Mouse (Mus musculus) brain, adult 2 months (tissue): ENCODE results near the gene Phc1.

Experiments
- DNase-seq: peaks from one replicate; pipeline ENCODE4 v3.0.0; 2011; ENCODE audit warnings: low read depth, low spot score

Phc1 gene

DNA sequence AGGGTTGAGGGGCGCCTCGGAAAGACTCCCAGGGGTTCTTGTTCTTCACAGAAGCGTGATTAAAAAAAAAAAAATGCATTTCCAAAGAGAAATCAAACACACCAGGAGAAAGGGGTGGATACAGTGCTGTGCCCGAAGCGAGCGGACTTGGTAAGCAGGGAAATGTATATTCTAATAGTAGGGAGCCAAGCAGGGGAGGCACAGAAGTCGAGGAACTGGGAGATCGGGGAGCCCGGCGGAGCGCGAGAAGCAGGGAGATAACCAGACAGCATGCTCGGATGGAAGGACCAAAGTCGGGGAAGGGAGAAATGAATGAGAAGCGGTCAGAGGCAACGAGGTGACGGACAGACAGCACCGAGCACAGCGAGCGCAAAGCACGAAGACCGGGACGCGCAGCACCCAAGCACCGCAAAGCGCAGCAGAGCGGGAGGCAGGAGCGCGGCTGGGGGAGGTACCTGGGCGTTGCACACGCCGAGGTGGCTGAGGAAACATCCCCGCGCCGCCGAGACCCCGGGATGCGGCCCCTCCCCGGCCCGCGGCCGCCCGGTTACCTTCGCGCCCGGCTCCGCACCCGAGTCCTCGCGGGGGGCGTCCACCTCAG lies 1.2 kb downstream of the Phc1 start:
- DNase-seq: peak; percentile 82

DNA sequence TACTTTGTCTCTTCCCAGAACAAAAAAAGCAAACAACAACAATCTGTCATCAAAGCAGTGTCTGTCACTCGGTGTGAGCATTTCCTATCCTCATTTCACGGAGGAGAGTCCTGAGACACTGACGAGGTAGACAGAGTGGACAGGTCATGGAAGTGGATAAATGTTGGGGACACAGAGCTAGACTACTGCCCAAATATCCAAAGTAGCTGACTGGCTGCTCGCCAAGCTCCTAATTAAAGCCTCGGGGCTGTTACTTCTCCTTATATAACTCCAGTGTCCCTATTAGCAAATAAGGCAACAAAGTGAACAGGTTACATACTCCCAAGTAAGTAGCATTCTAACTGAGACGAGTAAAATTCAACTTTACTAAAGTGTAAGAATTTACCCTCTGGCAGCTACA lies 2.8 kb downstream of the Phc1 start:
- no peak for DNase-seq

DNA sequence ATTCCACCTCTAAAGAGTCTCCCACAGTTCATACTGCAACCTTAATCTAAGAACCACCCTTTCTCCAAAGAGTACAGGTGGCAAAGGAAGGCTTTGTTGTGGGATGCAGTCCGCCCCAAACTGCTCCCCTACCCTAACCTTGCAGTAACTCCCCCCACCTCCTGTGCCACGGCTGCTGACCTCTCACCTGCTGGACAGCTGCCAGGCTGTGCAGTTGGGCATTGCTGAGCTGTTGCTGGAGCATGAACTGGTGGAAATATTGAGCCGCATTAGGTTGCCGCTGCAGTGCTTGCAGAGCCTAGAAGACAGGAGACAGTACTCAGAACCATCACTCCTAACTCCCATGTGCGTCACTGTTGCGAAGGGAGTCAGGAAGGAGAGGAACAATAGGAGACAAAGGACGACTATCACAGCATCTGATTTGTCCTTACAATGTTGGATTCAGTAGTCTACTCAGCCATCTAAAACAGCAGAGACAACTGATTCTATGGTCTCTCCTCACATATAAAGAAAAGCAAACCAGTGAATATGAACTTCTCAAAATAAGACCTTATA lies 5.5 kb downstream of the Phc1 start:
- peak; percentile 68 for DNase-seq

DNA sequence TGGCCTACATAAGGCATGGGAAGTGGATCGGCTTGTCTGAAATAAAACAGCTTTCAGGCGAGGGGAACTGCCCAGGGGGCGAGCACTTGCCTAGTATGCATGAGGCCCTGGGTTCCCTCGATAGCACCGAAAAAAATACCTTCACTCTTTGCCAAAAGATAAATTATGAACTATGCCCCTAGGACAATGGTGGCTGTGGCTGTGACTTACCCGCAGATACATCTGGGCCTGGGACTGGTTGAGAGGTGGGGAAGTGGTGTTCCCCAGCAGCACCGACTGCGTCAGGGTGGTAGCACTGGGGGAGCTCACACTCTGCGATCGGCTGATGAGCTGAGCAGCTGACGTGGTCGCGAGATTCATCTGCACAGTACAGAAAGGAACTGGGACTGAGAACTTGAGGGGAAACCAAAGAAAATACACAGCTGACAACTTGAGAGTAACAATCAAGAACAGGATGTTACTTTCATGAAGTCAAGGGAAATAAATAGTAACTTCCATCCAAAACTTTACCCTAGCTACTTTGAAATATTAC lies 7.2 kb downstream of the Phc1 start:
- DNase-seq: no peak

DNA sequence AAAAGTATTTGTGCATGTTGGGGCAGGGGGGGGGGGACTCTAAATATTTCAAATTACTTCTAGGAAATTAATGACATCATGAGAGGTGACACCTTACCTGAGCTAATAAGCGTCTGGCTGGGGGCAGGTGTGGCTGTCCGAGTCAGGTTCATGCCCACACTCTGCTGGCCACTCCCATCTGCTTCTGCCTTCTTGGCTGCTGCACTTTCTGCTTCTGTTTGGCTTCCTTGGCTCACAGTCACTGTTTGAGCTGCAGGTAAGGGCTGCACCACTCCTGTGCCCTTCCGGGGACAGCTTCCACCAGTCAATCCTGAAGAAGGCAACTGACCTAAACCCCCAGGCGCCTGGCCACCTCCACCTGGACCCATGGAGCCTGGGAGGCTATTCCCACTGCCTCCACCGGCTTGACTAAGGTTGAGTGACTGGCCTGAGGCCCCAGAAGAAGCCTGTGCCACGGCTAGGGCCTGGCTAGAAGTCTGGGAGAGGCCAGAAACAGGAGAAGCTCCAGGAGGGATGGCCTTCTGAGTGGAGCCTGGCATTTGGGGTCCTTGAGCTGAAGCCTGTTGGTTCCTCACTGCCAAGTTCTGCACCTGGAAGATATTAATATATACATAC lies 14.9 kb downstream of the Phc1 start:
- no peak for DNase-seq

DNA sequence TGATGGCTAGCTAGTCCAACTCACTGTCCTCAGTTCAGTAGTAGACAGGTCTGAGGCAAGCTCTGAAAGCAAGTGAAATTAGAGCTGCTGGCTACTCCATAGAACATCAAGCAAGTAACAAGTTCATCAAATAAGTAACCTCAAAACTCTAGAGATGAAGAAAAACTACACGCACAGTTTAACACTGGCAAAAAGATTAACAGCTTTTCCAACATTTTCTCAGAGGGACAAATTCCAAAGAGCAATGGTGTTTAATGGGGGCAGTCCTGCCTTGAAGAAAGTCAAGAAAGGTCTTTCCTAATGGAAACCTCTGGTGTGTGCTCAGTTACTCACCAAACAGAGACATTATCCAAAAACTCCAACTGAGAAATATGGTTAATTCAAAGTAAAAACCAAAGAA lies 21.6 kb downstream of the Phc1 start:
- DNase-seq: no peak

DNA sequence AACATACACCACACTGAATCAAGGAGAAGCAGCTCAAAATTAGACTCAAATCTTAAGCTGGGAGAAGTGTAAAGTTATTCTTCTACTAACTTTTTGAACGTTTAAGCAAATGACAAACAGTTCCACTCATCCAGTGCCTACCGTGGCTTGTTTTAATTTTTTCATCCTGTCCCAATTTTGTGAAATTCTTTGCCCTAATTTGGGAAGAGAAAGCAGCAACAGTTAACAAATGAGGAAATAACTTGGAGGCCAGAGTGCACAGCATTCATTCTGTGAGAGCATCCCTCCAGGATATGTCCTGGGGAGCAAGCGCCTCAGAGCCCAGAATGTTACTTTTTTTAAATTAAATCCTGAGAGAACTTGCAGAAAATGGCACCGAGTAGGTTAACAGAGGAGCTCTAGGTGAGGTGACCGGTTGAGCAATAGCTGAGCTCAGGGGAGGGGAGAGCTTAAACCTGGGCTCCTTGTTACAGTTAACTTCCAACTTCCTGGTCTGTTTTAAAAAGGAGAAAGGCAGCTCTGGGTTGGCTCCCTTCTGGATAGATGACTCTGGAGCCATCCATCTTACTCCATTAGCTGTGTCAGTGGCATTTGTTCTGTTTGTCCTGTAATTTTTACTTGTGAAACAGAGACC lies 30.1 kb downstream of the Phc1 start:
- no peak for DNase-seq

DNA sequence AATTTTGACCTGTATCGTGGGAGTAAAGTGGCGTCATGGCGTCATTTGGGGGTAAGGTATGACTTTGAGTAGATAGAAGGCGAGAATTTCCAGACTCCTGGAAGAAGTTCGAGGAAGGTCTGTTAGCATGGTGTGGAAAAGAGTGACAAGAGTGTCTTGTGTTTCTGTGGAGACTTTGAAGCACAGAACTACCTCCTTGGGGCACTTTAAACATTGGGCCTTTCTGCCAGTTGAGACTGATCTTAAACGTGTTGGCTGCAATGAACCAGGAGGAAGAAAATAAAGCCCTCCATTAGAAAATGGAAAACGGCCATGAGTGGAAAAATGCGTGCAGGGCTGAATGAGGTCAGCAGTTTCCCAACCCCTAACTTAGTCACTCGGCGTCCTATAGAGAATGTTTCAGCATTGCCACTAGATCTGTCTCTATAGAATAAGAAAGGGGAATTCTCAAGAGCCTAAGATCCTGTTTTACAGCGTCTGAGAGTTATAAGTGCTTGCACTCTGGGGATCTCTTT lies 30.9 kb downstream of the Phc1 start:
- no peak for DNase-seq

DNA sequence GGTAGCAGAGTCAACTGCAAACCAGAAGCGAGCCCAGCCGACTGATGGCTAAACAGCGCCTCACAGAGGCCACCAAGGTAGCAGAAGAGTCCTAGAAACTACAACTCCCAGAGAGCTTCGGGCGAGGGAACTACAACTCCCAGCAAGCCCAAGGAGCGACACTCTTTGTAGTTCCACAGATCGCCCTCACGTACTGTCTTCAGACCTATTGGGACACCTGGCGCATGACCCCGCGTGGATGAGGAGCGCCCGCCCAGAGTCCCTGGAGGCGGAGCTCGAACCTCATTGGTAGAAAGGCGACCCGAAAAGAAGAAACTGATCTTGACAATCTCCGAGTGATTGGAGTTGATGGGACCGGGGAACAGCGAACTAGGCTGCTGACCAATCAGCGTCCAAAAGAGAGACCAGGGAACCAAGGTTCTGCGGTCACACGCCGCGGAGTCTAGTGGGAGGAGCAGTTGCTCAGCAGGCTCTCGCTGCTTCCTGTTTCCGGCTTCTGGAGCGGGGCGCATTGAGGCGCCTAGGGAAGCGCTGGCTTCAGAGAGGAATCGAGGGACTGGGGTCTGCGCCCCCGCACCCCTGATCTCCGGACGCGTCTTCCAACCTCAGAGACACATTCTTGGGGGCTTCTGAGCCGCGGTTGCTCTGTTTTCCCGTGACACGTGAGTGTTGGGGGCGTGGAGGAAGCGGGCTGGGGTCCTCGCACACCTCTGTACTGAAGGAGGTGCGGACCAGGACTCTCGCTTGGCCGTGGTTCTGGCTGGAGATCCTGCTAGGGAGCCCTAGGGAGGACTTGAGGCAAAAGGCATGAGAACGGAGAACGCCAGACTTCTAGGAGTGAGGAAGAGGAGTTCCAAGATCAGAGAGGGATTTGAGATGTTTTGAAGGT lies 31.6 kb downstream of the Phc1 start, which contains the start of gene M6pr:
Gene M6pr (plus strand): TSS at position 216 of the 889 bp plus-strand sequence.
- DNase-seq: peak; percentile 100

DNA sequence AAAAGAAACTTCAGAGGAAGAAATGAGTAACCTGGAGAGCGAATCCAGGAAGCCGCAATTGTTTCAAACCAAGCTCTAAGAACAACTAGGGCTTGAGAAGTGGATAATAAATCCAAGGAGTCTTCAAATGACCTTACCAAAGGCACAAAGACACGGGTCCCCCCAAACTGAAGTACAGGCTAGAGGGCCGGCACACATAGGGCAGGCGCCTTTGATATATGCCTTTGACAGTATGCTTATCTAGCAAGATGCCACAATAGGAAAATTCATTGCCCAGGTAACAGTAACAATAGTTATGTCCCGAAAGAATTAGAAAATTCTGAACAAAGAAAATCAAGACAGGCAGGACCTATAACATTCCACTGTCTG lies 32.2 kb downstream of the Phc1 start:
- DNase-seq: no peak

DNA sequence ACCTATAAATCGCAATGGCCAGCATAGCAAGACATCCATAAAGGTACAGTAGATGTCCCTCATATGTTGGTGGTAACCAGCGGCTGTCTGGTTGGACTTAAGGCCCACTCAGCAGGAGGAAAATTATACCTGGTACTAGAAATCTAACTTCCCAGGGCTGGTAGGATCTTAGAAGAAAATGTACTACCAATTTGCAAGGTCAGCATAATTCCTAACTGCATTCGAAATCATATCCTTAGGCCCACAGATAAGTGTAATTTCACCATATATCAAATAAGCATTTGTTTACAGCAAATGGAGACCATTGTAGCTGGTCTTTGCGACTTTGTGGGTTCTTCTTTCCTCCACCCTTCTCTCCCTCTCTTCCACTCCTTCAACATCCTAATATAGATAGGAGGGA lies 33.7 kb downstream of the Phc1 start:
- DNase-seq: no peak

DNA sequence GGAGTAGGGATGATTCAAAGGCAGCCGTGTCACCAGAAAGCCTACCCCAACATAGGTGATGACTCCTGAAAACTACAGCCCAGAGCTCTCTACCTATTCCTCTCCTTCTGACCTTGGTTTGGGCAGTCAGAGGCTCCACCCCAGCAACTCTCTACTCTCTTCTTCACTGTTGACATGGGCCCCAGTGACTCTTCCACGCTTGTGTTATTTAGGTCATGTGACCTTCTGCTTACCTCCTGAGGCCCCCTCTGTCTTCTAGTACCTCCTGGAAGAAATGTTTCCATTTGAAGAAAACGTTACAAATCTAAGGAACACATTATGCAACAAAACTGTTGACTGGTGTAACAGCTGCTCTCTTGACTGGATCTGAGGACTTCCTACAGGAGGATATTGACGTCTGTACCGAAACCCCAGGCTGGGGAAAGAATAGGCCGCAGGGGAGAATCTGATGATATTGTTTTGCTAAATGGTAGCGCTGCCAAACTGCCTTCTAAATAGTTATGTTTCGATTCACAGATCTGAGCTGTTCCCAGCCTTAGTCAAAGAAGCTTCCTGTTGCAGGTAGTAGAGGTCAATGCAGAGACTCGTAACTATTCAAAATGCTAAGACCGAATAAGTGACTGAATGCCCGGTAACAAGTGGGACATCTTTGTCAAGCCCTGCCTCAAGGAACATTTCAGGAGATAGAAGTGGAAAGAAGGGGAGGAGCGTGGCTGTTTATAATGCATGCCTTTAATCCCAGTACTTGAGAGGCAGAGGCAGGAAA lies 35.4 kb downstream of the Phc1 start:
- DNase-seq: no peak

DNA sequence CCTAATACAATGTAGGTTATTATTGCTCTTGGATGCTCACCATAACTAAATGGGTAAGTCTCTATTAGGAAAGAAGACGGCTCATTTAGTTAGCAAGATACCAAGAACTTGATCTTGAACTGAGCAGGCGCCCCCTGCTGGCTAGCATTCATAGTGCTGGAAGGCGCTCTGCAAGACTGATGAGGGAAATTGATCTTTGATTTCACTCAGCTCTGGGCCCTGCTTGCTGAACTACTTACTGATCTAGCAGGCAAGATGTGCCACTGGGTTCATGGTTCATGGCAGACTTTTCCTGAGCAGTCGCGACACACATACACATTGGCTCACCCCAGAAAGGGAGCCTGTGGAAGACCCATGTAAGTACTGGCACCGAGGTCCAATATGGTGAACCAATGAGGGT lies 36.0 kb downstream of the Phc1 start:
- peak; percentile 87 for DNase-seq

DNA sequence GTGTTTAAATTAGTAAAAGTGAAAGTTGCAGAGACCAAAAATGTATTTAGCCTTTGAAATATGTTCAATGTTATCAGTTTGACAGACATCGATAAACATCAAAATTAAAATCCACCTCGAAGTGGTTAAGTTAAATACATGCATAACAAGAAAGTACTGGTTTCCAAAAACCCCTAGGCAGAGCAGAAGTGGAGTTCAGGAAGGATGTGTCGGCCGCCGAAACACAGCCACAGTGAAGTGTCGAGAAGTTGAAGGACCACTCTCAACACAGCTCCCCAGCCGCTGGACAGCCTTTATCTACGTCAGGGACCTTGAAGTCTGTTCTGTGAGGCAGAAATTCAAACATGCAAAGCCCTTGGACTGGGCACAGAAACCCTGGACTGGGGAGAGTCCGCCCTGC lies 36.8 kb downstream of the Phc1 start:
- no peak for DNase-seq

DNA sequence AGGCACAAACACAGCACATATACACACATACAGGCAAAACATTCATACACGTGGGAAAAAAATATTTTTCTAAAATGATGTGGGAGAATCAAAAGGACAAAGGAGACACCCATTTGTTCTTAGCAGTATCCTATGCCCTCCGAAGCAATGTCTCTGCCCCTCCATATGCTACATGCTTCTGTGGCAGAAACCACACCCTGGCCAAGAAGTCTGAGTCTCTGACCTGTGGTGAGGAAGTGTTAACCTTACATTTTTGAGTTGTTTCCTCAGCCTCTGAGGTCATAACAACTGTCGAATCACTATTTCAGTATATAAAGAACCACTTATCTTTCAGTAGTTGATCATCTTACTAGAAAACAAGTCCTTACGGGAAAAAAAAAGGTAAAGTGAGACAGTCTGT lies 37.7 kb downstream of the Phc1 start:
- DNase-seq: no peak

DNA sequence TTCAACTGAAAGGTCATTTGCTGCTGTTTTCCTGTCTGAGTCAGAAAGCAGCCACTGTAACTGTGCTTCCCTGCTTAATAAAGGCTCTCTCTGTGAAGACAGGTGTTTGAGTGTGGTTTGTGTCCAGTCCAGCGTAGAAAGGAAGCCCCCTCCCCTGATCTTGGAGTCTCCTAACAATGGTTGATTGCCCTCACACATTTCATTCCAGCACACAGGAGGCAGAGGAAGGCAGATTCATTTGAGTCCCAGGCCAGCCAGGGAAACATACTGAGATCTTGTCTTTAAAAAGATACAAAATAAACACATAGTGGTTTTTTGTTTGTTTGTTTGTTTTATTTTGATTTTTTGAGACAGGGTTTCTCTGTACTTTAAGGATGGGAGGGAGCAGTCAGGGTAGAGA lies 38.2 kb downstream of the Phc1 start:
- DNase-seq: no peak

DNA sequence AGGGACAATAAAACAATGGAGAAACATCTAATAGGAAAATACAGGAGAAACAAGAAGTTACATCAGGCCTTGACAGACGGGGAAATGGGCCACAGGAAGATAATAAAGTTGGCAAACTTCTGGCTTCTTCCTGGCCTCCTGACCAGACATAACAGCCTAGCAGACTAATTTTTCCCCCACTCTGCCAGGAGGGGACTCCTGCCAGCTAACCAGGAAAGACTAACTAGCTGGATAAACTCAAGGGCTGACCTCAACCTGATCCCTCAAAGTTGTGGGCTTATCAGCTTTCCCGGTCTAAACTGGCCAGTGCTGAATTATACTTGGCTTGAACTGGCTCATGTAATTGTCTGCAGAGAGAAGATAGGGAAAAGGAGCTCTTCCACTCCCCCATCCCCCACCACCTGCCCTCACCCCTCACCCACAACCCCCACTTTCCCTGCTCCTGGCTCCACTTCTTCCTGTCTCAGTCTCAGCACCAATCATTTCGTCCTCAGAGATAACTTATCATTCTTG lies 40.7 kb downstream of the Phc1 start:
- DNase-seq: no peak

DNA sequence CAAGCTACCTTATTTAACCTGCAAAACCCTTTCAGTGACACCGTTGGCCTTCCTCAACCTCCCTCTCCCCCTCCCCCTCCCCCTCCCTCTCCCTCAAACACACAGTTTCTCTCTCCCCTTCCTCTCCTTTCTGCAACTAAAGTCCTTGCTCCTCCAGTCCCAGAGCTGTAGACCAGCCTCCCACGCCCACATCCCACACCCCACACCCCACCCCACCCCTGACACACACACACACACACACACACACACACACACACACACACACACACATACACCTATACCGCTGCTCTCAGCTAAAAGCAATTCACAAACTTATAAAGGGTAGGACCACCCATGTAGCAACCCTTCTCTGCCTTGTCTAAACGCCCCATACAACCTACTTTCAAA lies 42.1 kb downstream of the Phc1 start:
- no peak for DNase-seq

DNA sequence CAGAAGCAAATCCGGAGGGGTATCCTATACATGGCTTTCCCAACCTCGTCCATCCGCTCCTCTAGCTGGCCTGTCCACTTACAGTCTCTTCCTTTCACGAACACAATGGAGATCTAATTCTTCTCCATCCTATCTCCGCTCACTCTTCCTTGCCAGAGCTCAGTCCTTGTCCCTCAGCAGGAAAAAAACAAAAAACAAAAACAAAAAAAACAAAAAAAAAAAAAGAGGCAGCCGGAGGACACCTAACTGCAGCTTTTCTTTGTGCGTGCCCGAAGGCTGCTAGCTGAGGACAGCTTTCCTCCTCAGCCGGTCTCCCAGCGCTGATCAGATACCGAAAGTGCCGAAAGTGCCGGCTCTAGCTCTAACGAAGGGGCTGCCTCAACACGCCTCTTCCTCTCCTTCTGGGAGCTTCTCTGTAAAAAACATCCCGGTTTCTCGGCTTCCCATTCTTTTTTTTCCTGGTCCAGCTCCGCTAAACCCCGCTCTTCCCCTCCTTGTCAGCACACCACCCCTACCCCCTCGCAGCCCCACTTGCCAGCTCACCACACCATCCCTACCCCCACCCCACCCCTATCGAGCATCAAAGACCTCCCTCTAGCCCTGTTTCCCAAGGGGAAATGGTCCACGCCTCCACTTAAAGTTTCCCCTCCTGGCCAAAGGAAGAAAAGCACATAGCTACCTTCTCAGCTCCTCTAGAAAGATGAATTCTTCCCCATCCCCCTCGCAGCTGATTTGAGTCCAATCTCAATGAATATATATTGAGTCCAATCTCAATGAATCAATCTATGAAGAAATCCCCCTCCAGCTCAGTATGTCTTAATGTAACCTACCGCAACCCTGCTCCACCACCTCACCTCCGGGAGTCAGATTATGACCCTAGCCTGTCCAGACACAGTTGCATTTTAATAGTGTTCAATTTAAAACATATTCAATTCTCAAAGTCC lies 42.8 kb downstream of the Phc1 start:
- DNase-seq: peak; percentile 54

DNA sequence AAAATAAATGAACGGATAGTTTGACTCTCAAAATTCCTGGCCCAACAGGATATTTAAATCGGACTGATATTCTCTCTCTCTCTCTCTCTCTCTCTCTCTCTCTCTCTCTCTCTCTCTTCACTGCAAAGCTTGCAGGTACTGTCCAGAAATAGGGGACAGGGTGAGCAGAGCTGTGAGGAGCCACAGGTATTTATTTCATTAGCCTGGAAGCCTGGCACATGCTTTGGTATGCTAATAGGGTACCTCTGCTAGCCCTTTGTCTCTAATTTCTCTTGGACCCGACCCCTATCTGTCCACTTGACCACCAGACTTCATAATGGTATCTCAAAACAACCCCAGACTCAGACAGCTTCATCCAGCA lies 43.5 kb downstream of the Phc1 start:
- no peak for DNase-seq
